Mouse (Mus musculus) heart, embryonic 11.5 days (tissue): Measurements from ENCODE around the gene Fam110a. TPM values are rescaled to one million over a fixed set of nuclear protein-coding genes. Genes with fewer than 3 reads are reported as not detected.

Experiments
- ATAC-seq: fragments of 200-750 bp; cut with Nextera tagmentation; replicated peaks from 2 replicates; pipeline ENCODE4 v1.8.0; 2017; ENCODE audit warnings: moderate library complexity; ENCODE audit not compliant: insufficient number of reproducible peaks, low FRiP score, low TSS enrichment
- H3K27ac ChIP-seq: fragments of 300-500 bp; sonication (generic); 2 replicates; pipeline ENCODE4 v1.5.1; 2014; ENCODE audit warnings: mild to moderate bottlenecking, low read depth, low read length
- H3K27me3 ChIP-seq: fragments of 300-500 bp; sonication (generic); 2 replicates; pipeline ENCODE4 v1.6.1; 2014; ENCODE audit warnings: mild to moderate bottlenecking, low read length, mixed read lengths; ENCODE audit not compliant: control insufficient read depth, insufficient read depth
- H3K36me3 ChIP-seq: fragments of 300-500 bp; sonication (generic); 2 replicates; pipeline ENCODE4 v1.6.1; 2014; ENCODE audit warnings: mild to moderate bottlenecking, low read length, moderate library complexity, mixed read lengths; ENCODE audit not compliant: control insufficient read depth, insufficient read depth
- H3K4me1 ChIP-seq: fragments of 300-500 bp; sonication (generic); 2 replicates; pipeline ENCODE4 v1.6.1; 2014; ENCODE audit warnings: low read length; ENCODE audit not compliant: control insufficient read depth, insufficient read depth
- H3K4me2 ChIP-seq: fragments of 300-500 bp; sonication (generic); 2 replicates; pipeline ENCODE4 v1.6.1; 2014; ENCODE audit warnings: mild to moderate bottlenecking, moderate library complexity
- H3K4me3 ChIP-seq: fragments of 300-500 bp; sonication (generic); 2 replicates; pipeline ENCODE4 v1.5.1; 2014; ENCODE audit warnings: low read depth, low read length
- H3K9ac ChIP-seq: fragments of 300-500 bp; sonication (generic); 2 replicates; pipeline ENCODE4 v1.6.1; 2014; ENCODE audit warnings: mild to moderate bottlenecking, low read depth, low read length, moderate library complexity
- H3K9me3 ChIP-seq: fragments of 300-500 bp; sonication (generic); replicated peaks from 2 replicates; pipeline ENCODE4 v1.6.1; 2016; ENCODE audit warnings: low read length; ENCODE audit not compliant: control insufficient read depth
- WGBS: fragments of 180-500 bp; shearing (Covaris S2); extraction: QIAGEN DNeasy Blood & Tissue Kit; methylation state at CpG from one replicate; pipeline ENCODE4 v1.1.7; 2014; ENCODE audit not compliant: insufficient replicate concordance; 5-methylcytosine and 5-hydroxymethylcytosine counted together
- polyA plus RNA-seq: library from polyadenylated mRNA; unstranded; fragments of >200 nt; fragmentation: Nextera tagmentation; extraction: Ambion mirVana; gene quantifications from 2 replicates; pipeline ENCODE4 v1.2.1, GENCODE M21; 2014

Gene Fam110a
- polyA plus RNA-seq, result 9.7 and 10.5 TPM in 2 replicates

- ATAC-seq, result peak; percentile 82
- Histone ChIP-seq H3K27me3 (peaks cover 2% of the 10 kb centered on the region), H3K4me3 (peak within 1 kb of the TSS; percentile 88), H3K36me3 (no peaks in the 10 kb centered on the region), H3K9me3 (no peaks in the 10 kb centered on the region), H3K4me1 (peaks cover 8% of the 10 kb centered on the region), H3K4me2 (peak within 1 kb of the TSS; percentile 93), H3K9ac (peak within 1 kb of the TSS; percentile 83), H3K27ac (peak within 1 kb of the TSS; percentile 35; the same call in 1 of the 2 replicates)
- WGBS, result 2% methylated on average over 46 of the region's 46 CpGs
Observed at GRCm38 (mm10) chr2:151979470-151980354, at the start of gene Fam110a. Fam110a (minus strand) TSS chr2:151980219.

GRCm38 (mm10) chr2:152029252-152030082, 49.4 kb upstream of the Fam110a start:
- Histone ChIP-seq H3K27ac (no peak overlapping the region), H3K4me1 (peaks cover 3% of the 10 kb centered on the region; the same call in 1 of the 2 replicates), H3K9ac (peak overlapping the region; percentile 59), H3K36me3 (no peaks in the 10 kb centered on the region), H3K9me3 (no peaks in the 10 kb centered on the region), H3K4me3 (peak overlapping the region; percentile 69), H3K4me2 (peak overlapping the region; percentile 98), H3K27me3 (peaks cover 72% of the 10 kb centered on the region)
- 1% methylated on average over 54 of the region's 54 CpGs for WGBS
- peak; percentile 85 for ATAC-seq

GRCm38 (mm10) chr2:152024883-152025422, 44.9 kb upstream of the Fam110a start:
- peaks cover 3% of the 10 kb centered on the region; the same call in 1 of the 2 replicates for H3K4me1 ChIP-seq
- no peak overlapping the region; the same call in 1 of the 2 replicates for H3K9ac ChIP-seq
- no peak for ATAC-seq
- peaks cover 37% of the 10 kb centered on the region for H3K27me3 ChIP-seq
- H3K36me3 ChIP-seq, result no peaks in the 10 kb centered on the region
- H3K9me3 ChIP-seq, result no peaks in the 10 kb centered on the region
- H3K4me3 ChIP-seq, result no peak overlapping the region
- no peak overlapping the region for H3K4me2 ChIP-seq
- no peak overlapping the region for H3K27ac ChIP-seq
- WGBS, result 38% methylated on average over 11 of the region's 11 CpGs

GRCm38 (mm10) chr2:152022022-152022421, 42.0 kb upstream of the Fam110a start:
- H3K4me2 ChIP-seq, result no peak overlapping the region
- peaks cover 13% of the 10 kb centered on the region for H3K27me3 ChIP-seq
- H3K36me3 ChIP-seq, result no peaks in the 10 kb centered on the region
- H3K9ac ChIP-seq, result no peak overlapping the region
- no peaks in the 10 kb centered on the region for H3K9me3 ChIP-seq
- no peak for ATAC-seq
- no peak overlapping the region for H3K4me3 ChIP-seq
- H3K4me1 ChIP-seq, result no peaks in the 10 kb centered on the region; the same call in 1 of the 2 replicates
- H3K27ac ChIP-seq, result no peak overlapping the region

GRCm38 (mm10) chr2:152020255-152020654, 40.2 kb upstream of the Fam110a start:
- 21% methylated on average over 6 of the region's 6 CpGs for WGBS
- H3K36me3 ChIP-seq, result no peaks in the 10 kb centered on the region
- H3K27ac ChIP-seq, result no peak overlapping the region
- H3K4me2 ChIP-seq, result no peak overlapping the region
- peaks cover 4% of the 10 kb centered on the region; the same call in 1 of the 2 replicates for H3K27me3 ChIP-seq
- no peaks in the 10 kb centered on the region for H3K9me3 ChIP-seq
- no peak overlapping the region for H3K9ac ChIP-seq
- H3K4me1 ChIP-seq, result no peaks in the 10 kb centered on the region; the same call in 1 of the 2 replicates
- ATAC-seq, result no peak; the same call in 1 of the 2 replicates
- H3K4me3 ChIP-seq, result no peak overlapping the region

- ATAC-seq, result no peak
- no peaks in the 10 kb centered on the region for H3K9me3 ChIP-seq
- WGBS, result 79% methylated on average over 9 of the region's 9 CpGs
- H3K36me3 ChIP-seq, result no peaks in the 10 kb centered on the region
- H3K27ac ChIP-seq, result no peak overlapping the region
- no peaks in the 10 kb centered on the region for H3K4me1 ChIP-seq
- H3K4me3 ChIP-seq, result no peak overlapping the region
- H3K9ac ChIP-seq, result no peak overlapping the region
- no peaks in the 10 kb centered on the region for H3K27me3 ChIP-seq
- H3K4me2 ChIP-seq, result no peak overlapping the region
Observed at GRCm38 (mm10) chr2:152016666-152017065, 36.6 kb upstream of the Fam110a start.

- 28% methylated on average over 4 of the region's 4 CpGs for WGBS
- no peaks in the 10 kb centered on the region for H3K27me3 ChIP-seq
- no peak overlapping the region for H3K4me3 ChIP-seq
- H3K36me3 ChIP-seq, result no peaks in the 10 kb centered on the region
- no peak for ATAC-seq
- no peak overlapping the region for H3K9ac ChIP-seq
- no peaks in the 10 kb centered on the region for H3K9me3 ChIP-seq
- H3K4me1 ChIP-seq, result no peaks in the 10 kb centered on the region
- H3K27ac ChIP-seq, result no peak overlapping the region
- H3K4me2 ChIP-seq, result no peak overlapping the region
Observed at GRCm38 (mm10) chr2:152015997-152016396, 36.0 kb upstream of the Fam110a start.

- H3K9me3 ChIP-seq, result no peaks in the 10 kb centered on the region
- no peaks in the 10 kb centered on the region for H3K36me3 ChIP-seq
- no peak overlapping the region for H3K4me2 ChIP-seq
- H3K27me3 ChIP-seq, result peaks cover 2% of the 10 kb centered on the region; the same call in 1 of the 2 replicates
- H3K4me1 ChIP-seq, result no peaks in the 10 kb centered on the region
- H3K9ac ChIP-seq, result no peak overlapping the region
- no peak overlapping the region for H3K4me3 ChIP-seq
- WGBS, result 61% methylated on average over 2 of the region's 2 CpGs
- H3K27ac ChIP-seq, result no peak overlapping the region
- no peak for ATAC-seq
Observed at GRCm38 (mm10) chr2:152012701-152013100, 32.7 kb upstream of the Fam110a start.
